Mouse (Mus musculus) ES-Bruce4 (cell line): ENCODE measurements around the gene Fer. TPM values are rescaled to one million over a fixed set of nuclear protein-coding genes. Genes with fewer than 3 reads are reported as not detected.

Experiments used
- H3K27ac ChIP-seq: 2 replicates; pipeline ENCODE4 v1.5.1; 2012; ENCODE audit warnings: low read length, inconsistent platforms; ENCODE audit not compliant: insufficient read depth
- H3K27me3 ChIP-seq: 2 replicates; pipeline ENCODE4 v1.6.1; 2012; ENCODE audit warnings: mild to moderate bottlenecking, low read length, inconsistent platforms; ENCODE audit not compliant: control insufficient read depth, poor library complexity, insufficient read depth, severe bottlenecking
- H3K36me3 ChIP-seq: 2 replicates; pipeline ENCODE4 v1.6.1; 2012; ENCODE audit warnings: inconsistent platforms, mild to moderate bottlenecking, low read length, moderate library complexity; ENCODE audit not compliant: control insufficient read depth, poor library complexity, insufficient read depth, severe bottlenecking
- H3K4me1 ChIP-seq: one replicate; pipeline ENCODE4 v1.8.1; 2011; ENCODE audit warnings: low read length; ENCODE audit not compliant: control insufficient read depth, insufficient read depth
- H3K4me3 ChIP-seq: 2 replicates; pipeline ENCODE4 v1.5.1; 2011; ENCODE audit warnings: low read depth, mild to moderate bottlenecking, low read length
- H3K9ac ChIP-seq: 2 replicates; pipeline ENCODE4 v1.6.1; 2012; ENCODE audit warnings: low read depth, mild to moderate bottlenecking, inconsistent platforms; ENCODE audit not compliant: poor library complexity, severe bottlenecking
- H3K9me3 ChIP-seq: replicated peaks from 2 replicates; pipeline ENCODE4 v1.6.1; 2012; ENCODE audit warnings: mild to moderate bottlenecking, low read length, inconsistent platforms; ENCODE audit not compliant: control insufficient read depth, poor library complexity, insufficient read depth, severe bottlenecking
- CTCF ChIP-seq: IDR thresholded peaks from one replicate; pipeline ENCODE4 v1.8.1; 2011; ENCODE audit warnings: low read depth, low read length
- EP300 ChIP-seq: IDR thresholded peaks from 2 replicates; pipeline ENCODE4 v1.6.1; 2011; ENCODE audit warnings: low read depth, low read length; ENCODE audit not compliant: insufficient read depth
- POLR2A ChIP-seq: IDR thresholded peaks from one replicate; pipeline ENCODE4 v1.8.1; 2011; ENCODE audit warnings: low read length; ENCODE audit not compliant: insufficient read depth
- polyA plus RNA-seq: library from polyadenylated mRNA; stranded (reverse); fragments of >200 nt; gene quantifications from 2 replicates; pipeline ENCODE4 v1.2.4, GENCODE M21; 2011; ENCODE audit warnings: low read depth; ENCODE audit not compliant: missing spikeins, insufficient read depth, insufficient read length

The Fer gene
- polyA plus RNA-seq, 1 experiment: 28.9 TPM

DNA sequence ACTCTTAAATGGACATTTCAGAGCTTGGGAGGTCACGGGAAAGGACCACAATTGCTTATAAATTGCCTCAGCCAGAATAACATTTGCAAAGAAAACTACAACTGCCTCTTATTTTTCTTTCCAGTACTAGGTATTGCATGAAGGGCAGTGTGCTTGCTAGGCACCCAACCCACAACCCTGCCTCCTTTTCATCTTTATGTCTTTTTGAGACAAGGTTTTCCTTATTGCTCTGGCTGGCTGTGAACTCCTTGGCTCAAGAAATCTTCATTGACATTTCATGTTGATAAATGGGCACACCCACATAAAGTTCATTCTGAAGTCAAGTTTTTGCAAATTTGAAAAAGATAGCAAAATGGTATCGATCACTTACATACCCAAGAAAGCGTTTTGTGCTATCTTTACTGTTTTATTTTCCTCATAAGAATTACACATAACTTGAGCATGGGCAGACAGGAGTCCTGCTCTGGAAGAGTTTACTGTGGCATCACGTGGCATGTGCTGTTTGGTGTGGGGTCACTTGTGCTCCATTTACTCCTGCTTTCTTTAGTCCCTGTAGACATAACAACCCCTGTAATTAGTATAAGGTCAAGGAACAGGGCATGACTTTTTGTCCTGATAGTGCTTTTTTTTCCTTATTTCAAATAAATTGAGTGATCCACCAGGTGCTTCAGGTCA, 142.8 kb downstream of the Fer start:
- no peak for TF ChIP-seq POLR2A
- TF ChIP-seq EP300: no peak
- no peak for TF ChIP-seq CTCF
- no peaks in the 10 kb centered on the region for H3K36me3 ChIP-seq
- no peak overlapping the region for H3K27ac ChIP-seq
- H3K27me3 ChIP-seq: no peaks in the 10 kb centered on the region
- H3K4me3 ChIP-seq: no peak overlapping the region
- H3K9ac ChIP-seq: no peak overlapping the region
- H3K9me3 ChIP-seq: no peaks in the 10 kb centered on the region
- H3K4me1 ChIP-seq: no peaks in the 10 kb centered on the region

DNA sequence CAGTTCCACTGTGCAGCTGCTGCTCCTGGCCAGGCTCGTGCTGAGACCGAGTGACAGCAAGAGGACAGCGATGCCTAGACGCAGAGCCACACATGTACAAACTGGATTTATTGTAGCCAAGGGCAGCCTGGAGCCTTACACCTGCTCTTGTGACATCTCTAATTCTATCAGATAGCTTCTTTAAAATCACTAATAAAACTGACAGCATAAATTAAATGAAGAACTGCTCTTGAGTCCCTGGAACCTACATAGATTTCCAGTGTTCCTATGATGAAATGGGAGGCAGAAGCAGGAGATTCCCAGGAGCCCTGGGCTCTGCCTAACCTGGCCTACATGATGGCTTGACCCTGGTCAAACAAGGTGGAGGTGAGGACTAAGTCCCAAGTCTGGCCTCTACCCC, 153.7 kb downstream of the Fer start:
- Histone ChIP-seq H3K4me1 (no peaks in the 10 kb centered on the region), H3K27ac (no peak overlapping the region), H3K9ac (no peak overlapping the region), H3K36me3 (no peaks in the 10 kb centered on the region), H3K27me3 (no peaks in the 10 kb centered on the region), H3K4me3 (no peak overlapping the region), H3K9me3 (no peaks in the 10 kb centered on the region)
- no peak for TF ChIP-seq EP300
- TF ChIP-seq CTCF: no peak
- TF ChIP-seq POLR2A: no peak

DNA sequence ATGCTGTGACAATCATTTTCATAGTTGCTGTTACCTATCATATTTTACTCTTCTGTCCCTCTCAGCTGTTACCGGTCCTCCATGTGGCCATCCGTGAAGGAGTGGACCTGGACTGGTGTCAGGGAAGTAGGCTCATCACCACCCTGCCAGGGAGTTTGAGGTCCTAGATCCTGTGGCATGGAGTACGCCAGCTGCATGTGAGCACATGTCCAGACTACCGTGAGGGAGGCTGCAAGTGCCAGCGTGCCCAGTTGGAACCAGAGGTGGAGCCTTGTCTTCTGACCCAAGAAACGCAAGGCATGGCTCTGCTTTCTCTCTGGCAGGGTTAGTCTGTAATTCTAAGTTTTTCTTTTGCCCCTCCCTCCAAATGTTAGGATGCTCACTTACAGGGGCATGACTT, 155.4 kb downstream of the Fer start:
- H3K9me3 ChIP-seq: no peaks in the 10 kb centered on the region
- no peak overlapping the region for H3K9ac ChIP-seq
- no peak for TF ChIP-seq POLR2A
- no peaks in the 10 kb centered on the region for H3K36me3 ChIP-seq
- no peaks in the 10 kb centered on the region for H3K27me3 ChIP-seq
- H3K4me1 ChIP-seq: no peaks in the 10 kb centered on the region
- H3K4me3 ChIP-seq: no peak overlapping the region
- H3K27ac ChIP-seq: no peak overlapping the region

DNA sequence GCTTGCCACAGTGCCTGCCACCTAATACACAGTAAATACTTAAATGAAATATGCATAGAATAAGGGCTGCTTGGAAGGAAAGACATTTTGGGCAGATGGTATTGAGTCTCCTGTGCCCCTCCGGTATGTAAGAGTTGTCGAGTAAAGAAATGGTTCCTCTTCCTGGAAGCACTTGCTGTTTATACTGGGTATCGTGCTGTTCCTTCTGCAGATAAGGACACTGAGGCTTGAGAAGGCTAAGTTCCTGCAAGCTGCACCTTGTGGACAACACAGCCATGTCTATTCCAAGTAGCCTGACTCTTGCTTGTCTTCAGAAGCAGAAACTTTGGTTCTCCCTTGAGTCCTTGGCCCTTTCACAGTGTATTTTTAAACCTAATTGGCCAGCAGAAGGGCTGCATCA, 156.0 kb downstream of the Fer start:
- TF ChIP-seq EP300 (no peak), POLR2A (no peak), CTCF (no peak)
- H3K9ac ChIP-seq: no peak overlapping the region

DNA sequence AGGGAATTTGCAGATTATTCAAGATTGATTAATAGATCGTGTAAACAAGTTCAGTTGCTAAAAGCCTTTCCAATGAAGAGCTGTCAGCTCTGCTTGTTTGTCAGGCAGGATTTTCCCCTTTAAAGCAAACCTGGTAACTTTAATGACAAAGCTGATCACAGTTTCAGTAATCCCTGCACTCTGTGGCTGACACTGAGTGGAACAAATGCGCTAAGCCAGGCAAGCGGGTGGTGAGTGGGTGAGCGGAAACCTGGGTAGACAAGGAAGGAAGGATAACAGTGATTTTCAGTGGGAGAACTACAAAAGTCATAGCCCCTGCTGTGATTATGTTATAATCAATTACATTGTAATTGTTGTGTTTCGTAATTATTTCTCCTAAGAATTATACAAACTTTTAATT, 156.8 kb downstream of the Fer start:
- H3K27ac ChIP-seq: no peak overlapping the region
- H3K36me3 ChIP-seq: no peaks in the 10 kb centered on the region
- no peaks in the 10 kb centered on the region for H3K4me1 ChIP-seq
- H3K4me3 ChIP-seq: no peak overlapping the region
- H3K27me3 ChIP-seq: no peaks in the 10 kb centered on the region
- H3K9me3 ChIP-seq: no peaks in the 10 kb centered on the region
- TF ChIP-seq EP300 (no peak), POLR2A (no peak), CTCF (no peak)
- H3K9ac ChIP-seq: no peak overlapping the region

More for the DNA sequence above, 156.0 kb downstream of the Fer start:
- H3K36me3 ChIP-seq: no peaks in the 10 kb centered on the region
- H3K4me3 ChIP-seq: no peak overlapping the region
- H3K9me3 ChIP-seq: no peaks in the 10 kb centered on the region
- no peak overlapping the region for H3K27ac ChIP-seq
- H3K27me3 ChIP-seq: no peaks in the 10 kb centered on the region
- no peaks in the 10 kb centered on the region for H3K4me1 ChIP-seq

DNA sequence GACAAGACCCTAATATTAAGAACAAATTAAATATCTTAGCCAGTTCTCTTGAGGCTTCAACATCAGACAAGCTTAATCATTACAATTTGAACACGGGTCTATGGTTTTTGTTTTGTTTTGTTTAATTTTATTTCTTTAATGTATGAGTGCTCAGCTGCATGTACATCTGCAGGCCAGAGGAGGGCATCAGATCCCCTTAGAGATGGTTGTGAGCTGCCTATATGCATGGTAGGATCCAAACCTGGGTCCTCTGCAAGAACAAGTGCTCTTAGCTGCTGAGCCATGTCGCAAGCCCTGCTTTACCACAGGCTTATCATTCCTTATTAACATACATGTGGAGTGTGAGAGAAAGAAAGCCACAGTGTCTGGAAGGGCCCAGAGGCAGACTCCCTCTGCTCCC, 163.6 kb downstream of the Fer start:
- Histone ChIP-seq H3K27ac (no peak overlapping the region), H3K36me3 (no peaks in the 10 kb centered on the region), H3K9me3 (no peaks in the 10 kb centered on the region), H3K4me3 (no peak overlapping the region), H3K4me1 (no peaks in the 10 kb centered on the region), H3K27me3 (no peaks in the 10 kb centered on the region), H3K9ac (no peak overlapping the region)
- TF ChIP-seq CTCF: peak; percentile 17
- TF ChIP-seq POLR2A: no peak
